Mouse (Mus musculus): Measurements from ENCODE around the gene Gin1.

DNA sequence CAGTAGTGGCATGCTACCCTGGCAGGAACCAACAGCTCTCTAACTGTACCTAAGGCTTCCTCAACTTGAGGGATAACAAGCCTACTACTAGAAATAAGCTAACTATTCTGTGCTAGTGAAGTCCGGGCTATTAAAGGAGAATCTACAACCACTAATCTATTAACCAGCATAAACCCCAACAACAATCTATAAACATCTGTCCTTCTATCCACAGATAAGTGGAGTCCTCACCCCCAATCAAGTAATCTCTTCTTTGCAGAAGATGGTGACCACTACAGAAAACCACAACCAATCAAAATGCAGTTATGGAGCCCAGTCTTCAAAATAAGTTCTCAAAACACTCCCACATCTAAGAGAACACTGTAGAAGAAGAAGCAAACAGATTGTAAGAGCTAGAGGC, 26.9 kb upstream of the Gin1 start:
- no peak for TF ChIP-seq CTCF (IDR thresholded peaks at IDR 0.05; ENCODE audit: insufficient read depth, low read depth, low read length)
- no peak for TF ChIP-seq POLR2A (IDR thresholded peaks at IDR 0.05; ENCODE audit: insufficient read depth, low read depth, low read length)
